Mouse (Mus musculus) CH12.LX (cell line): ENCODE data around the gene Tle3.

Experiments used
- CTCF ChIP-seq, 2 experiments: IDR thresholded peaks in 1 of 2; conservative IDR thresholded peaks in 1 of 2; 2 replicates each; pipeline ENCODE4 v1.5.1; 2011 to 2012; ENCODE audit warnings: low read depth in 2 of 2, low read length in 2 of 2, improper control_type of control experiment in 1 of 2, inconsistent platforms in 1 of 2, mild to moderate bottlenecking in 1 of 2, moderate library complexity in 1 of 2
- HCFC1 ChIP-seq: IDR thresholded peaks from 2 replicates; pipeline ENCODE4 v1.6.1; 2012; ENCODE audit warnings: low read depth, mild to moderate bottlenecking, inconsistent platforms, low read length, improper control_type of control experiment
- IRF4 ChIP-seq: IDR thresholded peaks from 2 replicates; pipeline ENCODE4 v1.6.1; 2014; ENCODE audit warnings: low read depth, mild to moderate bottlenecking, inconsistent platforms, low read length, improper control_type of control experiment
- NRF1 ChIP-seq: IDR thresholded peaks from 2 replicates; pipeline ENCODE4 v1.6.1; 2014; ENCODE audit warnings: low read depth, mild to moderate bottlenecking, inconsistent platforms, low read length, improper control_type of control experiment, moderate library complexity
- POLR2A ChIP-seq: IDR thresholded peaks from 2 replicates; pipeline ENCODE4 v1.6.1; 2011; ENCODE audit warnings: low read depth, mild to moderate bottlenecking, improper control_type of control experiment, low read length
- SMC3 ChIP-seq: IDR thresholded peaks from 2 replicates; pipeline ENCODE4 v1.6.1; 2011; ENCODE audit warnings: low read depth, low read length, improper control_type of control experiment

GRCm38 (mm10) chr9:61363194-61363593 is 9.0 kb upstream of the Tle3 start:
- TF ChIP-seq IRF4 (no peak), SMC3 (no peak), POLR2A (no peak), CTCF (conservative IDR thresholded peaks at IDR 0.05 in 1 of 2, IDR thresholded peaks at IDR 0.05 in 1 of 2; ENCODE audit: low read depth in 2 of 2, low read length in 2 of 2) (no peak), HCFC1 (no peak), NRF1 (no peak)
